Mouse (Mus musculus): ENCODE results near the gene Cnp.

DNA sequence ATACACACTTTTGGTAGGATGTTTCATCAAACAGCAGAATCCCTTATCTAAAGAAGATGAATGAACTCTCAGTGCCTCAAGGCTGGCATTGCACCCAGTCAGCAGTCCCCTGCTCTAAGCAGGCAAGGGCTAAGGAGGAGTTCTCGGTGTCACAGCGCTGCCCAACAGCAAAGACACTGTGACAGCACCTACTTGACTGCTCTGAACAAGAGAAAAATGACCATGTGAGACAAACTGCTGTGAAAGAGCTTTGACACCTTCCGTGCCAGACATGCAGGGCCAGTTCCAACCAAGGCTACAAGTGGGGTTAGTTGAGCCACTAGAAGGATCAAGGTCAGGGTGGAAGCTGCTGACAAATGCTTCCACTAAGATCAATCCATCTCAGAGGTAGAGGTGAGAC lies 10.4 kb downstream of the Cnp start:
- TF ChIP-seq CTCF (IDR thresholded peaks at IDR 0.05; ENCODE audit: control insufficient read depth, insufficient read depth, insufficient read length) (no peak), USF1 (IDR thresholded peaks at IDR 0.05; ENCODE audit: low read depth) (no peak), MYOD1 (IDR thresholded peaks at IDR 0.05; ENCODE audit: control insufficient read depth, insufficient read length, low read depth) (no peak), MAX (IDR thresholded peaks at IDR 0.05) (no peak), MYOG (IDR thresholded peaks at IDR 0.05; ENCODE audit: control insufficient read depth, extremely low read depth, insufficient read length) (no peak)
